Mouse (Mus musculus) brown adipose tissue, adult 24 weeks (tissue): Measurements from ENCODE around the gene Itgad. TPM values are rescaled to one million over a fixed set of nuclear protein-coding genes. Genes with fewer than 3 reads are reported as not detected.
A peak's percentile ranks its signal among the peaks of the same experiment; 100 is the strongest.

Experiments
- H3K27ac ChIP-seq: fragments of 200-500 bp; replicated peaks from 2 replicates; pipeline ENCODE4 v1.5.1; 2012; ENCODE audit warnings: low read depth, mild to moderate bottlenecking, low read length
- H3K4me1 ChIP-seq: fragments of 200-500 bp; 2 replicates; pipeline ENCODE4 v1.6.1; 2012; ENCODE audit warnings: low read length, mixed read lengths; ENCODE audit not compliant: control insufficient read depth, insufficient read depth, insufficient read length
- H3K4me3 ChIP-seq: fragments of 200-500 bp; 2 replicates; pipeline ENCODE4 v1.5.1; 2012; ENCODE audit warnings: low read depth, mild to moderate bottlenecking, low read length, moderate library complexity; ENCODE audit not compliant: insufficient read depth
- polyA plus RNA-seq: library from polyadenylated mRNA; stranded (reverse); fragments of >200 nt; gene quantifications from 2 replicates; pipeline ENCODE4 v1.2.4, GENCODE M21; 2012; ENCODE audit not compliant: missing spikeins, insufficient read depth, insufficient read length

Itgad gene
- polyA plus RNA-seq, 1 experiment: not detected

DNA sequence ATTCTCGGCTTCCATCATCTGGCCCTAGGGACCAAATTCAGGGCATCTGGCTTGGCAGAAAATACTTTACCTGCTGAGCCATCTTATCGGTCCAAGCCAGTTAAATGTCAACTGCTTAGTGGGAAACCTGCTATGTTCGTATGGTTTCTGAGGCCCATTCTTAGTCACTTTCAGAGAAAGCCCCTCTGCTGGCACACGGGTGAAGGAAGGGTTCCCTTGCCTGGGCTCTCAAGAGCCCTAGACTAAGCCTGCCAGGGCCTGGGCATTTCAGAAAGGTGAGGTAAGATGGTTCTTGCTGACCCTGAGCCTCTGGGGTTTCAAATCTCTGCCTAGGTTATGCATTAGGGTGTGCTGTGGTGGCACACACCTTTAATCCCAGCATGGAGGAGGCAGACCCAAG is 91.4 kb downstream of the Itgad start:
- Histone ChIP-seq H3K27ac (peak overlapping the region; percentile 94; the same call in 1 of the 2 replicates), H3K4me3 (no peak overlapping the region), H3K4me1 (peaks cover 3% of the 10 kb centered on the region; the same call in 1 of the 2 replicates)

DNA sequence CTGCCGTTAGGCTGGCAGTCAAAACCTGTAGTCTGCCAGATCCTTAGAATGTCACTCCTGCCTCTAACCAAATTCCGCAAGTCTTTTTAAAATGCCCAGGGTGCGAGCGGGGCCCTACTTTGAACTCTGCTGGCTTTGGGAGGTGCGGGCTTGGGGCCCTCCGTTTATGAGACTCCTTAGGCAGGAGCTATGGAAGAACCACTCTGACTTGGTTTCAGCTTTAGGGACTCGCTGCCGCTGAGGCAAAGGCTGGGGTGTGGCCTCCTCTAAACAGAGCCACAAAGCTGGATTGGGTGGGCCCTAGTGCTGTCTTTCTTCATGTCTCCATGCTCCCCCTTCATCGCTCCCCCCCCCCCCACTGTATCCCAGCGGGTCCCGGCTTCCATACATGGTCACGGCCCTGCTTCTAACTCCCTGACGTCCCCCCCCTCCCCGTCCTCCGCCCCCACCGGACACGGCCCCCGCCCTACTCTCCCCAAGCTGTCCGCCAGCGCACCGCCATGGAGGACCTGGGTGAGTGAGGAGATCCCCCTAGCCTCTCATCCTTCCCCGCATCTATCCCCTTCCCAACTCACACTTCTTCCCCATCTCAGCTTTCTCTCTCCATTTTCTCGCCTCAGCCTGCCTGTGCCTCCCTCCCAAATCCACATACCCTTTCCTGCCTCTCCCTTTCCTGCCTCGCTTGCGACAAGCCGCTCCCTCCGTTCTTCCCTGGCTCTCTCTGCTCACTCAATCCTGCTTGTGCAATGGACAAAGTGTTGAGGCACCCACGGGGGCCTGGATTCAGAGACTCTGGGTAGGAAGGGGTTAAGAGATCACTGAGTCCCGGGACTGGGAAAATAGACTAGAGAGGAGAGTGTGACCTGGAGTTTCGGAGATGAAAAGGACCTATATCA is 92.6 kb downstream of the Itgad start, which contains the start of gene Tgfb1i1:
Tgfb1i1 (plus strand) TSS at position 317 of the 896 bp plus-strand sequence.
- Histone ChIP-seq H3K4me1 (peaks cover 3% of the 10 kb centered on the region; the same call in 1 of the 2 replicates), H3K4me3 (peak within 1 kb of the TSS; percentile 73), H3K27ac (peak within 1 kb of the TSS; percentile 99)

DNA sequence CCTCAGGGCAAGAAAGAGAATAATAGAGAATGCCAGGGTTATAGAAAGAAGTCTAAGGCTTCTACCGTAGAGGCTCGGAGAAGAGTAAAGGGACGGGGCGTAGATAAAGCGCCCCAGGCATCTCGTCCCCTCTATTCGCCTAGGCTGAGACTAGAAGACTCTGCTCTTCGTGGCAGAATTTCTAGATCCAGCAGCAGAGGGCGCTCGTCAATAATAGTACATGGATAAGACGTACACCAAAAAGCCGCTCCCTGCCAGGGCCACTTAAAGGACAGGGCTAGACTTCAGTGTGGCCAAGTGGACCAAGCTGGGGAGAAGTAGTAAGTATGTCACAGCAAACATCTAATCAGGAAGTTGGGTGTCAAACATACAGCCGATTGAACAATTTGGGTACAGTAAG is 93.3 kb downstream of the Itgad start:
- Histone ChIP-seq H3K4me3 (peak overlapping the region; percentile 73), H3K27ac (peak overlapping the region; percentile 99), H3K4me1 (peaks cover 3% of the 10 kb centered on the region; the same call in 1 of the 2 replicates)

DNA sequence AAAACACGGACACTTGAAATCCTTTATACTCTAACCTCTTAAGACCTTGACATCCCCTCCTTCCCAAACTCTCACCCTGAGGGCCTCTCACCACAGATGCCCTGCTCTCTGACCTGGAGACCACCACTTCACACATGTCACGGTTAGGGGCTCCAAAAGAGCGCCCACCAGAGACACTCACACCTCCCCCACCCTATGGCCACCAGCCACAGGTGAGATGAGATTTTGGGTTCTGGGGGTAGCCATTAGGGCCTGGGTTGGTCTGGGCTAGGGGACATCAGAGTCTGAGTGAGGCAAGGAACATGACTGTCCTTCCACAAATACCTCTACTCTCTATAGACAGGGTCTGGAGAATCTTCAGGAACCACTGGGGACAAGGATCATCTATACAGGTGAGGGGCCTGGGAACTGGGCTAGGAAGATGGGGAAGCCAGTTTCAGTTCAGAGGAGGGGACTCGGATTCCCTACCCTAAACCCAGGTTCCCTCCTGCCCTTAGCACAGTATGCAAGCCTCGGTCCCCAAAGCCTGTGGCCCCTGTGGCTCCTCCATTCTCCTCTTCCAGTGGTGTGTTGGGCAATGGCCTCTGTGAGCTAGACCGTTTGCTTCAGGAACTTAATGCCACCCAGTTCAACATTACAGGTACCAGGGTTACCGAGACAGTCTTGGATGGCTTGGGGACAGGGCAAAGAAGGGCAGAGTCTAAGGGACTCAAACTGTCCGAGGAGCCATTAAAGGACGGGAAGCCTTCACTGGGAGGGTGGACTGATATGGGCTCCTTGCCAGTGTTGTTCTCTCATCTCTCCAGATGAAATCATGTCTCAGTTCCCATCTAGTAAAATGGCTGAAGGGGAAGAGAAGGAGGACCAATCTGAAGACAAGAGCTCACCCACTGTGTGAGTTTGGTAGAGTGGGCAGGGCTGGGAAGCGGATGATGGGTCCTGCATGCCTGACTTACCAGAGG is 94.2 kb downstream of the Itgad start:
- Histone ChIP-seq H3K4me1 (peaks cover 3% of the 10 kb centered on the region; the same call in 1 of the 2 replicates), H3K4me3 (peak overlapping the region; percentile 42), H3K27ac (no peak overlapping the region)

DNA sequence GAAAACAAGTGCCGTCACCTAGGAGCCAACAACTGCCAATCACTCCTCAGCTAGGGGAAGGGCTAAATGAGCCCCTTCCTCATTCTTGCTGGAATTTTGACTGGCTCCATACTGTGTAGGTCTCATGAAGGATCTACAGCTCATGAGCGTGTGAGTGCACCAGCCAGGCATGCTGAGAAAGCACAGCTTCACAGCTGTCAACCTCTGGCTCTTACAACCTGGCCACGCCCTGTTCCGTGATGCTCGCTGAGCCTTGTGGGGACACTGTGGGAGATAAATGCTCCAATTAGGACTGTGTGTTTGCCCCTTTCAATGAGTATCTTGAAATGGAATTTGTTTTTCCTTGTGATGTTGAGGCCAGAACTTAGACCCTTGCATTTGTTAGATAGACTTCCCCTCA is 95.8 kb downstream of the Itgad start:
- Histone ChIP-seq H3K27ac (no peak overlapping the region), H3K4me1 (peaks cover 3% of the 10 kb centered on the region; the same call in 1 of the 2 replicates), H3K4me3 (no peak overlapping the region)

DNA sequence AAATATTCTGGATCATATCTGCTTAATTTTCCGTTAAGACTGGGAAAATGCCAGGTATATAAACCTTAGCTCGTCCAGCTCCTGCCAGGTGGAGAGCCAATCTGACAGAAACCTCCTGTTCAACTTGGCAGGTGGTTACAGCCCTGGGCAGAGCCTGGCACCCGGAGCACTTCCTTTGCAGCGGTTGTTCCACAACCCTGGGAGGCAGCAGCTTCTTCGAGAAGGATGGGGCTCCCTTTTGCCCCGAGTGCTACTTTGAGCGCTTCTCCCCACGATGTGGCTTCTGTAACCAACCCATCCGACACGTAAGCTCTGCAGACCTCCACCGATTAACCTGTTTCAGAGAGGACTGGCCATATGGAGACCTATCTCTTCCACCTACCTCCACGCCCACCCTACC is 97.8 kb downstream of the Itgad start:
- H3K4me1 ChIP-seq: no peaks in the 10 kb centered on the region
- H3K27ac ChIP-seq: no peak overlapping the region
- no peak overlapping the region for H3K4me3 ChIP-seq

DNA sequence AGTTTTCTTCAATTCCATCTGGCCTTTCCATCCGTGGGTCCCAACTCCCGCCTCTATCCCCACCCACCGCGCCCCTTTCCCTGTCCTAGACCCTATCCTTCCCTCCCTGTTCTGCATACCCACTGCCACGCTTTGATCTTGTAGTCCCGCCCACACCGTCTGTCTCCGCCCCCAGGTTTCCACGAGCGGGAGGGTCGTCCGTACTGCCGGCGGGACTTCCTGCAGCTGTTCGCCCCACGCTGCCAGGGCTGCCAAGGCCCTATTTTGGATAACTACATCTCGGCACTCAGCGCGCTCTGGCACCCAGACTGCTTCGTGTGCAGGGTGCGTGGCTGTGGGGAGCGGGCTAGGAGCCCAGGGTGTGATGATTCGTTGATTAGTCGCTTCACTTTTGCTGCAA is 98.4 kb downstream of the Itgad start:
- Histone ChIP-seq H3K4me1 (no peaks in the 10 kb centered on the region), H3K27ac (no peak overlapping the region)

DNA sequence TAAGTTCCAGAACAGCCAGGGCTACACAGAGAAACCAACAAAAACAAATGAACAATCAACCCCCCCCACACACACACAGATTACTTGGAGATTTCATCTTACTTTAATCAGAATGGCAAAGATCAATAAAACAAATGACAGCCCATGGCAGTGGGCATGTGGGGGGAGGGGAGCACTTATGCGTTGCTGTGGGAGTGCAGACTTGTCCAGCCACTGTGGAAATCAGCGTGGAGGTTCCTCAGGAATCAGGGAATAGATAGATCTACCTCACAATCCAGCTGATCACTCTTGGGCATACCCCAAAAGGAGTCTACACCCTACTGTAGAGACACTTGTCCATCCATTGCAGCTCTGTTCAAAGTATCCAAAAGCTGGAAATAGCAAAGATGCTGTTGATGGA is 100.8 kb downstream of the Itgad start:
- Histone ChIP-seq H3K4me3 (no peak overlapping the region), H3K27ac (no peak overlapping the region), H3K4me1 (no peaks in the 10 kb centered on the region)

More for the DNA sequence above, 98.4 kb downstream of the Itgad start:
- no peak overlapping the region for H3K4me3 ChIP-seq

- H3K4me3 ChIP-seq: no peak overlapping the region
- H3K4me1 ChIP-seq: no peaks in the 10 kb centered on the region
- H3K27ac ChIP-seq: no peak overlapping the region
Measured at GRCm38 (mm10) chr7:128255757-128256156, 101.6 kb downstream of the Itgad start.

DNA sequence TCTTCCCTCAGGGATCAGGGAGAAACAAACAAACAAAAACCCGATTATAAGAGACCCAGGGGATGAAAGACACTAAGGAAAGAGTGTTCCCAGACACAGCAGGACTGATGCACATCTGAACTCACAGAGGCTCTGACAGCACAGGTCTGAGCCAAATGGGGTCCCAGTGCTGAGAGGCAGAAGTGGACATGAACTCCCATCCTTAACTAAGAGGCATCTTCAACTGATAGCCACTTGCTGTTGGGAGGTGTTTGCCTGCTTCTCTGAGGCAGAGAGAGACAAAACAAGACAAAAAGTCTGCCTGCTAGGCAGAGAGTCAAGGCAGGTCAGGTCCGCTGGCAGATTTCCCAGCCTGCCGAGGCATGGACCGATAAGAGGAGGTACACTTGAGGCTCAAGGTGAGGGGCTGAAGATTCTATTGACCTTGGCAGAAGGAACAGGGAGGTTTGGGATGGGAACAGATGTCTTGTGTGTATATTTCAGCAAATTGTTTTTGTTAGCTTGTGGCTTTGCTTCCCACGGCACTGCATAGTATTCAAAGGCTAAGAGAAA is 102.7 kb downstream of the Itgad start:
- no peak overlapping the region for H3K4me3 ChIP-seq
- H3K27ac ChIP-seq: no peak overlapping the region
- H3K4me1 ChIP-seq: no peaks in the 10 kb centered on the region

DNA sequence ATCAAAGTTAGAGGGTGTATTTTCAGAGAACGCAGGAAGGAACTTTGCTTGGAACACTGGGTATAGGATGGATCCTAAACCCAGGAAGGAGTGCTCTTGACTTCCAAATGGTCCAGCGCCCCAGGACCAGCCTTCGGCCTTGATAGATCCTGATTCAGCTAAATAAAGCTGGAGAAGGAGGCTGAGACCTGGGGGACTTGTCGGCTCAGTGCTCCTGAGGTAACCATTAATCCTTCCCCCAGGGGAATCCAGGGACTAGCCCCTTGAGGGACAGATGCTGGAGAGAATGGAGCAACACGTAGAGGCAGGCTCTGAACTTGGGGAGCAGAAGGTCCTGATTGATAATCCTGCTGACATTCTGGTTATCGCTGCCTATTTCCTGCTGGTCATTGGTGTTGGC is 111.2 kb downstream of the Itgad start, which contains the start of gene Slc5a2:
Slc5a2 (plus strand) TSS at position 247 of the 400 bp plus-strand sequence.
- H3K4me1 ChIP-seq: no peaks in the 10 kb centered on the region
- no peak within 1 kb of the TSS for H3K4me3 ChIP-seq
- H3K27ac ChIP-seq: no peak within 1 kb of the TSS

GRCm38 (mm10) chr7:128266056-128266455 is 111.9 kb downstream of the Itgad start:
- Histone ChIP-seq H3K4me1 (no peaks in the 10 kb centered on the region), H3K27ac (no peak overlapping the region), H3K4me3 (no peak overlapping the region)

GRCm38 (mm10) chr7:128267391-128267790 is 113.2 kb downstream of the Itgad start:
- Histone ChIP-seq H3K27ac (no peak overlapping the region), H3K4me3 (no peak overlapping the region), H3K4me1 (no peaks in the 10 kb centered on the region)

DNA sequence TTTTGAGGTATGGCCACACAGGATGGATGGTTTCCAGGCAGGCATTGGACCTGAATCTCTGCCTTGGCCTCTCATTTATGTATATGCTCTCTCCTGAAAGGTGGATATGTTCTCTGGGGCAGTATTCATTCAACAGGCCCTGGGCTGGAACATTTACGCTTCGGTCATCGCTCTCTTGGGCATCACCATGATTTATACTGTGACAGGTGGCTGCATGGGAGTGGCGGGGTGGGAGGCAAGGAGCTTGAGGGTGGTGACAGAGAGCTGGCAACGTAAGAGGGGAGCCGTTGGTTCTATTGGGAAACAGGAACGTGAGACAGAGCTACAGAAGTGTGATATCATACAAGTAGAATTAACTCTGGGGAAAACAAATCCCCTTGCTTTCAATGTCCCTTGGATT is 113.6 kb downstream of the Itgad start:
- Histone ChIP-seq H3K4me3 (no peak overlapping the region), H3K4me1 (no peaks in the 10 kb centered on the region), H3K27ac (no peak overlapping the region)

GRCm38 (mm10) chr7:128270431-128270850 is 116.3 kb downstream of the Itgad start:
- Histone ChIP-seq H3K4me3 (no peak overlapping the region), H3K27ac (no peak overlapping the region), H3K4me1 (no peaks in the 10 kb centered on the region)
